Mouse (Mus musculus) adrenal gland, adult 8-10 months (tissue): ENCODE data around the gene Cfap58. TPM values are rescaled to one million over a fixed set of nuclear protein-coding genes. Genes with fewer than 3 reads are reported as not detected.

Experiments used
- DNase-seq: peaks from one replicate; pipeline ENCODE4 v3.0.0; 2022
- total RNA-seq, 4 experiments: library from RNA; stranded (reverse); gene quantifications; 2 replicates each; pipeline ENCODE4 v1.2.4; 2022

Gene Cfap58
- total RNA-seq, 4 experiments from 2014 or later, result 0.07 to 0.12 (median 0.11) TPM; not detected in 1

- DNase-seq, result no peak
Measured at GRCm38 (mm10) chr19:47979446-47979845, 42.0 kb downstream of the Cfap58 start.

GRCm38 (mm10) chr19:47980241-47980640 is 42.8 kb downstream of the Cfap58 start:
- no peak for DNase-seq

- no peak for DNase-seq
Measured at GRCm38 (mm10) chr19:47985606-47986213, 48.2 kb downstream of the Cfap58 start.

DNA sequence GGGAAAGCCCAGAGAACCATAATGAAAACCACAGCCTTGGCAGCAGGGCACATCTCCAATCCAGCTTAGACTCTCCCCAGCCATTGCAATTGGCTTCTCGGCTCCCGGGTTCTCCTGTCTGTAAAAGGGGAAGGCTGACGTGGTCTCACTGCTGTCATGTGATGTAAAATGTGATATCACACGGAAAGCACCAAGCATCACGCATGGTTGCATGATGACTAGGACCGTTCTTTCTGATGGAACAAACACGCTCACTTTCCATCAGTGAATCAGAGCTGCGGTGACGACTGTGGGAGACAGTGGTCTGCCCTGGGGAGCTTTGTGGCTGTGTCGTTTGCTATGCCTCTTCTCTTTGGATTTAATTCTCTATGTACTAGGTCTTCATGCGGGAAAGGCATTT is 50.5 kb downstream of the Cfap58 start:
- no peak for DNase-seq

- no peak for DNase-seq
Measured at GRCm38 (mm10) chr19:47988456-47988855, 51.0 kb downstream of the Cfap58 start.

DNA sequence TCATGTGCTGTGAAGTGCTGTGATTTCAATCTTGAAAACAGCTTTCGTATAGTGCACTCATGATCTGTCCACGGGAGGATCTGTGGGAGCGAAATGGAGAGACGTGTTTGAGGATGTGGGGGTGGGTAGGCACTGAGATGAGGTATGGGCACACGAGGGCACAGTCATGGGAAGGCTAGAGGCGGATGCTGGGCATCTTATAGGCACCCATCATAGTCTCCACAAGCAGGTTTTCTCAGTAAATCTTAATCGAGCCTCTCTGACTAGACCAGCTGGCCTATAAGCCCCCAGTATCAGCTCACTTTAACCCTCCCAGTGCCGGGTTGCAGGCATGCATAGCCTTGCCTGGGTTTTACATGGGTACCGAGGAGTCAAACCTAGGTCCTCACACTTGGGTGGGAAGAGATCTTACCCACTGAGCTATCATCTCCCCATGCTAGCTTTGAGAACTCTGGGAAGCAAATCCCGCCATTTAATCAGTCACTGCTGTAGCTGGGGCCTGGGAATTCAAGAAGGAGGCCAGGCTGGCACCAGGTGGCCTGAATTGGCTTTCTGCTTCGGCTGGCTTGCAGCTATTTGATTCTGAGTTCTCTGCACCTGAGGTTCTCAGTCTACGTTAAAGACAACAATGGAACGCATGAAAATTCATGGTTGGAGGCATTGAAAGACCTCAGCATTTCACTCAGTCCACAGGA is 51.6 kb downstream of the Cfap58 start:
- no peak for DNase-seq

GRCm38 (mm10) chr19:47989575-47989891 is 52.1 kb downstream of the Cfap58 start:
- no peak for DNase-seq

DNA sequence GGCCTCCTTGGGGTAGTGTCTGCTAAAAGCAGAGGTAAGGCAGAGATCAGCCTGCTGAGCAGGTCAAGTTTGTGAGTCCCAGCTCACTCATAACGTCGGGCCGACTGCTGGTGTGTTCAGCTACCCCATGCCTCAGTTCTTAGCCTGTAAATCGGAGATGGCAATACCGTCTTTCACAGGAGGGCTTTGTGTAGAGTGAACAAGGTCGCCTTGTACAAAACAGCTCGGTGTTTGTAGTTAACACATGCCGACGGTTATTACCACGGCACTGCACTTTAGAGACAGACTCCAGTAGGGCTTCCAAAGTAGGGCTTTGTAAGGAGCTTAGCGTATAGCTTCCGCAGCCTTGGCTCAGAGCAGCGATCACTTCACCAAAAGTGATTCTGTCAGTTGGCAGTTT is 63.8 kb downstream of the Cfap58 start:
- no peak for DNase-seq

DNA sequence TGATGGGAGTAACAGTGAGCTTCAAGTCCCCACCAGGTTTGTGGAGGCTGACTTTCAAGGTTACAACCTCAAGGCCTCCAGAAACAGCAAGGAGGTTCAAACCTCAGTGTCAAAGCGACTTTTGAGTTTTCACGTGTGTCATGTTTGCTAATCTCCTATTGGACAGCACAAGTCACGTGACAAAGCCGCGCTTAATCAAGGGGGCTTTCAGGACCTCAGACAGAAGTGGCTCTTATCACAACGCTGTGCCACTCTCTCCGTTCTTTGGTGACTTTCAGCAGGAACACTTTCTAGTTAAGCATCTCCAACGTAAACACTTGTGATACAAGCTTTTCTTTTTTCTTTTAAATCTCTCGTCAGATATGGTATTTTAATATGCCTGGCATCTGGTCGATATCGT is 64.3 kb downstream of the Cfap58 start:
- no peak for DNase-seq

DNA sequence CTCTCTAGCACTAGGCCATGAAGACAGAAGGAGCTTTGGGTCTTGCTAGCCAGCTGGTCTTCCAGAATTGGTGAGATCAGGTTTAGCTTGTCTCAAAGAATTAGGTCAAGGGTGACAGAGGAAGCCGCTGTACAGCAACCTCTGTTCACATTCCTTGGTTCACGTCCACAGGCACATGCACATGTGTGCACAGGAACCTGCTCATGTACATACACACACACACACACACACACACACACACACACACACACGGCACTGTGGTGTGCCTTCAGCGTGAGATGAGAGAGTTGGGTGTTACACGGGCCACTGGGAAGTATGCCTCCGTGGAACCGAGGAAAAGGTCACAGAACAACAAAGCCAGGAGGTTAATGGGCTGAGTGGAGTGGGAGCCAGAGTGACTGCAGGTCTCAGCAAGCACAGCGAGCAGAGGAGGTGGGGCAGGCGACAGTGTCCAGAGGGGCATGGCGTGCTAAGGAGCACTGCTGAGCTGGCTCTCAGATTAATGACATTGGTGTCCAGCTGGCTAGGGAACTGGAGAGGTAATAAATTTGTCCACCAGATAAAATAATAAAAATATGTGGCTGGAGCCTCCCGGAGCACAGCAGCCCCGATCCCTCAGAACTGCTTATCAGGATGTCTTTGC is 71.4 kb downstream of the Cfap58 start:
- no peak for DNase-seq

DNA sequence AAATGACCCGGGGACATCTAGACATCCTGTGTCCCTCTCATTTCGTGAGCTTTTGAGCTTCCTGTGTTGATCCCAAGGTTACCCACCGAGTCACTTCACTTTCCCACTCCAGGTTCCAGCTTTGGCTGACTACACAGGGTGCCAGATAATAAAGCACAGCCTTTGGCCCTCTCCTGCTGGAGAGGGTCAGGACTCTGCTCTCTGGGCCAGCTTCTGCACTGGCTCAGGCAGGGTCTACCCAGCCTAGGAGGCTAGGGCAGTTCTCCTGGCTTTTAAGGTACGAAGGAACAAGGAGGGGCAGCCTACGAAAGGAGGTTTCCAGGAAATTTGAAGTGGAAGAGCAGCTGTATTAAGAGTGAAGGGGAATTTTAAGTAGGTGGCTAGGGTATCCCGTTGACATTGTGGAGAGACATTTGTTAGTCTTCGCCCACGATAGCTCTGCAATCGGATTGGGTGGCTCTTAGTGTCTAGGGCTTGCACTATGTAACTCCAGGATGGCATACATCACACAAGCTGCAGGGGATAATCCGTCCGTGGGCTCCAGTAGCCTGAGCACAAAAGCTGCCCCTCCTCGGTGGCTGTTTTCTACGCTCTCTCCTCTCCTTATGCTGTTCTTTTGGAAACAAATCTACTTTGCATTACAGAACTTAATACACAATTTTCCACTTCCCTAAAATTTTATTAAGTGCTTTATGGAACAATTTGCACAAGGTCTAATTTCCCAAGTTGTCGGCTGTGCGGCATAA is 72.3 kb downstream of the Cfap58 start:
- DNase-seq, result no peak

GRCm38 (mm10) chr19:48020103-48020502 is 82.6 kb downstream of the Cfap58 start:
- no peak for DNase-seq

- DNase-seq, result no peak
Measured at GRCm38 (mm10) chr19:48021435-48021834, 84.0 kb downstream of the Cfap58 start.

DNA sequence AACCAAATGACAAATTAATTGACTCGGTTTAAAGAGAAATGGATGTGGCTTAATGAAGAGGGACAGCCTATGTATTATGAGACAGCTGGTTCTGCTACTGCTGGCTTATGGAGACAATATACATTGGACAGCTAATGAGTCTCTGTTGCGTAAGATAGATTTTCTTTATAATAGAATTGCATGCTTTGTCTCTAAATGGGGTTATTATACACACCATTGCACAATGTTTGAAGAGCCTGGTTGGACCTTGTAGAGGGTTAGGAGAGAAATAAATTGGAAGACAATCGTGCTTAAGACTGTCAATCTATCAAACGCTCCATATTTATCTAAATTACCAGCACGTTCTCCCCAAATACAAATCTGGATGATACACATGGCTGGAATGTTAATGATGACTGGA is 85.3 kb downstream of the Cfap58 start:
- DNase-seq, result no peak

DNA sequence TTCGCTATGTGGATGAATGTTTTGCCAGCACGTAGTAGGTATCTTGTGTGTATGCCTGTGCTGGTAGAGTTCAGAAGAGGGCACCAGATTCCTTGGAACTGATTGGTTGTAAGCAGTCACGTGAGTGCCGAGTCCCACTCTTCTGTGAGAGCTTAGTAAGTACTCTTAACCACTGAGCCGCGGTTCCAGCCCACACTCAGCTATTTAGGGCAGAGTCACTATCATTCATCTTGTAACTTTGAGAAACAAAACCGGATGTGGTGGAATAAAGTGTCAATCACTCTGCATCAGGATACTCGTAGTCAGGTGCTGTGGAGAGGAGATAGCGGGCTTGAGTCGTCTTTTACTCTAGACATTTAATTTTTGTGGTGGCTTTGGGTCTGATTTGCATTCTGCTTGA is 86.3 kb downstream of the Cfap58 start:
- DNase-seq, result no peak

GRCm38 (mm10) chr19:48025366-48025765 is 87.9 kb downstream of the Cfap58 start:
- no peak for DNase-seq

GRCm38 (mm10) chr19:48026882-48027281 is 89.4 kb downstream of the Cfap58 start:
- DNase-seq, result no peak

- DNase-seq, result no peak
Measured at GRCm38 (mm10) chr19:48039554-48039953, 102.1 kb downstream of the Cfap58 start.

GRCm38 (mm10) chr19:48047315-48047714 is 109.8 kb downstream of the Cfap58 start:
- DNase-seq, result no peak

DNA sequence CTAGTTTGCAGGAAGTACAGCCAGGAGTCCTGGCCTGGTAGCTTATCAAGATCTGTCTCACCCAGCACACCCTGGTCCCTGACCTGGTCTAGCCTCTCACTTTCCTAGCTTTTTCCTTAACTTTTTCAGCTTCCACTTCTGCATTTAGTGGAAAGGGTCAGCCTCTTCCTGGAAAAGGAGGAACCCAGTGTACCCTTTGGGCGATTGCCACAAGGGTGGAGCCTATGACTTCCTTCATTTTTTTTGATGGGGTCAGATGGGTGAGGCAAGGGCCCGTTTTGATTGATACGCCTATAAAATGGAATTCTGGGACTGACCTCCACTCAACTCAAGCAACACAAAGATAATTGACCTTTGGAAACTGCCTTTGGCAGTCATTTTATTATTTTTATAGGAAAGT is 111.9 kb downstream of the Cfap58 start:
- no peak for DNase-seq

DNA sequence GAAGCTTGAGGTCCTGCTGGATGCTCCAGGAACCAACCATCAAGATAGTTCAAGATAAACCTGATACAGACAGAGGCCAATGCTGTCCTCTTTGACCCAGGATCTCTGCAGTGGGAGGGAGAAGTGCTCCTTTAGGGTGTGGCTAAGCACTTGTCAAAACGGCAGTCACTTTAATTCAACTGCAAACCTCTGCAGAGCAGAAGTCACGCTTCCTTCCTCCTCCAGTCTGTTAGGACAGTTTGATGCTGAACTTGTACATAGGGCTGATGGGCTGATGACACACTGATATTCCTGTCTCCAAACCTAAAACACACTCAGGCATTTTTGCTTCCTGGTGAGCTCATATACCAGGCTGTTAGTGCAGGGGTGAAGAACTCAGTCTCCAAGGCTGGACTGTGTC is 125.8 kb downstream of the Cfap58 start:
- DNase-seq, result no peak

DNA sequence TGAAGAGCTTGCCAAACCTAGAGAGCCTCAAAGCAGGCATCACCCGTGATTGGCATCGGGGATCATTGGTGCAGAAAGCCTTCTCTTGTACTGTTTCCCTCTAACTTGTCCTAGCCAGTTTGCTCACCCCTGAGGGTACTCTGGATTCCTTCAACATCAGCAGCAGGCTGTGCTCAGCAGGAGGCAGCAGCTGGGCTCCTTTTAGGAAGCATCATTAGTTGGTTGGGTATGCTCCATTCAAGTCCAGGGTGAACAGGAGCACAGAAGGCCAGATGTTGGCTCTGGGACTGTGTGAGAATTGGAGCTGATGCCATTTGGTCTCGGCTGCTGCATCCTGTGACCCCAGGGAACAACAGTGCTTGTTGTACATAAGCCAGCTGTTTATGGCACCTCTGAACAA is 142.2 kb downstream of the Cfap58 start:
- no peak for DNase-seq

- no peak for DNase-seq
Measured at GRCm38 (mm10) chr19:48081456-48081855, 144.0 kb downstream of the Cfap58 start.
